Mouse (Mus musculus) thymus, postnatal 4 days (tissue): ENCODE measurements around the gene Olfr560.
A peak's percentile ranks its signal among the peaks of the same experiment; 100 is the strongest.

Experiments
- DNase-seq: peaks from one replicate; pipeline ENCODE4 v3.0.0; 2021

Gene Olfr560

DNA sequence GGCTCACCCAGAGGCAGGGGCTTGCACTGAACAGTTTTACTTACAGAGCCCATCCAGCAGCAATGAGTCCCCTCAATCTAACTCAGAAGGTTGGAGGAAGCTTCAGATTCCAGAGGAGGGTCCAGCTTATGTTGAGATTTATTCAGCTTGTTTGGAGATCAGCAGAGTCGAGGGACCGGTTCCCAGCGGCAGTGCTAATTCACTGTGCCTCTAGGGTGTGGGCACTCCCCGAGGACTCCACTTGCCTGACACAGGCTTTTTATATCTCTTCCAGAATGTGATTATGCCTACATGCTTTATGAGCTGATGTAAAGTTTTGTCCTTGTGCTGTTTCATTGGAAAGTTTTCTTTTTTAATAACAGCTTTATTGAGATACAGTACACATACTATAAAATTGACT, at the start of gene Olfr560, which contains the start of gene Olfr78:
Gene Olfr560, minus strand, starts transcription at position 101 of the 400 bp plus-strand sequence.
Gene Olfr78, minus strand, starts transcription at position 206 of the 400 bp plus-strand sequence.
- no peak for DNase-seq

DNA sequence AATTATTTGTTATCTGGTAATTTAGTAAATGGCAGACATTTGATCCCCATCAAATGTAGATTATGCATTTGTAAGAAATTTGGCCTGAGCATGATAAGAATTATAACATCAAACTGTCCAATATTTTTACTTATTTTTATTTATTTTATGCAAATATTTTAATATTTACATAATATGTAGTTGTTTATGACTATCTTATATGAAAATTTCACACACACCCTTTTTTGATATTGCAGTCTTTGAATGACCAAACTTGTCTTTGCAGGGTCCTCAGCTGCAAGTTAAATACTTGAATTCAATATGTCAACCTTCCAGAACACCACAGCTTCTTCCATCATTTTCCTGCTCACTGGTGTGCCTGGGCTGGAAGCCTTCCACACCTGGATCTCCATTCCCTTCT, 44.0 kb upstream of the Olfr560 start, which contains the start of gene Olfr564:
Gene Olfr564, plus strand, starts transcription at position 301 of the 400 bp plus-strand sequence.
- DNase-seq: no peak

DNA sequence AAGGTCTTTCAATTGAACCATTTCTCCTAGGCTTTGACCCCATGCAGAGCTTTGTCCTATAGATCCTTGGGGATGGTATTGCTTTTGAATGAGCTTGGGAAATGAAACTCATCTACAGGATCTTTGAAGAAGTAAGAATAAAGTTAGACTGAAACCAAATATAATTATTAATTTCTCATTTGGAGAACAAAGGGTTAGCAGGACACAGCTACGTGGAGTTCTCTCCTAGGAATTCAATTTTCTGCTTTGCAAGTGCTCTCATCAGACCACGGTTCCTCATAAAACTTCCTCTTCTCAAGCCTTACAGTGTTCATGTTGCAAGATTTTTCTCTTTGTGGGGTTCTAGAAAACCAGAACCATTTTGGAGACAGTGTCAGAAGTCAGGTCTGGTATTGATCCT, 11.8 kb upstream of the Olfr560 start, which contains the start of gene Olfr561:
Gene Olfr561, plus strand, starts transcription at position 301 of the 400 bp plus-strand sequence.
- DNase-seq: no peak

GRCm38 (mm10) chr7:102752086-102752485, 7.1 kb downstream of the Olfr560 start:
- DNase-seq: peak; percentile 24

DNA sequence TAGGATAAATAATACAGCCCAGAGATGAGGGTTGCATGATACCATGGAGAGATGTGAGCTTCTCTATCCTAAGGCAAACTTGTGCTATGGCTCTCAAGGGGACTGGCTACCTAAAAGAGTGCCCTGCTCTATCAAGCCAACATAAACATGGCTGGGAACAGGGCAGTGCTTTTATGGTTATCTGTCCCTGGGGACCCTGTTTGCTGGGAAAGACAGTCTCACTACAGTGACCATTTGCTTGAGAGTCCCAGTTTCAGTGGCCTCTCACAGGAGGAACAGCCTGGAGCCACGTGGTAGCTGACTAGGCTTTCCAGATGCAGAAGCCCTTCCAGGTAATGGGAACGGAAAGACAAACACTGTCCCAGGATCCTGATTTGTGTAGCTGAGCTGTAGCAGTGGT, 21.5 kb downstream of the Olfr560 start:
- DNase-seq: no peak

- DNase-seq: no peak
Measured at GRCm38 (mm10) chr7:102733793-102734192, 25.4 kb downstream of the Olfr560 start.

- DNase-seq: no peak
Measured at GRCm38 (mm10) chr7:102727391-102727790, 31.8 kb downstream of the Olfr560 start, which contains the start of gene Olfr559. Gene Olfr559, minus strand, starts transcription at chr7:102727491.

DNA sequence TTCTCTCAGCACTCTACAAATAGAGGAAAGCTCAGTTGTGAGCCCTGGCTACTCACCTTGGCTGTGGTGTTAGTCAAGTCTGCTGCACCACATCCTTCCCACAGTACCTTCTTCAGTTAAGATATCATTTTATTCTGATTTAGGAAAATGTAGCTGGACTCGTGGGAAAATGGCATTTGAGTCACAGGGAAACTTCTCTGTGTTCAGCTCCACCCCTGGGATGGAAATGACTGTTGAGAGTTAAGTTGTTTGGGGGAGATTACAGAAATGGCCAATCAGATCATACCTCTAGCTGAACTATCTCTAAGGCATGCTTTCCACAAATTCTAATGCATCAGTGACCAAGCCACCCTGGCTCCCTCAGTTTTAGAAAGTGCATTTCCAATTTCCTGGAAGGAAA, 40.2 kb downstream of the Olfr560 start, which contains the start of gene Olfr33:
Gene Olfr33, minus strand, starts transcription at position 101 of the 400 bp plus-strand sequence.
- DNase-seq: no peak

DNA sequence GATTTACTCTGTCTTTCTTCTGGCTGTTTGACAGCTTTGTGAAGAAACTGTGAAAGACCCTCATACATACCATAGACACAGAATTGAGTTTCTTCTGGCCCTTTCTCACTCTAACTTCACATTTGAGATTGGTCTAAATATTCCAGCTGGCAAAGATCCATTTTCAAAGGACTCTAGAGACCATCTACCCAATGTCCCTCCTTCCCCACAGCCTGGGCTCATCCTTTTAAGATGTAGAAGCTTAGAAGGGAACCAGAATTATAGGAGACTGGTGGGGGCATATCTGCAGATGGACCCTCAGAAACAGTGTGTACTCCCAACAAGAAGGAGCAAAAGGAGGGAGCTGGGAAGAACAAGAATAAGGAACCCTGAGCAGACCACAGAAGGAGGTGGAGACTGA, 57.3 kb downstream of the Olfr560 start, which contains the start of gene Olfr558:
Gene Olfr558, plus strand, starts transcription at position 301 of the 400 bp plus-strand sequence.
- DNase-seq: no peak
